27 mouse cellular contexts compared by ENCODE assay signal in the genomic region with DNA sequence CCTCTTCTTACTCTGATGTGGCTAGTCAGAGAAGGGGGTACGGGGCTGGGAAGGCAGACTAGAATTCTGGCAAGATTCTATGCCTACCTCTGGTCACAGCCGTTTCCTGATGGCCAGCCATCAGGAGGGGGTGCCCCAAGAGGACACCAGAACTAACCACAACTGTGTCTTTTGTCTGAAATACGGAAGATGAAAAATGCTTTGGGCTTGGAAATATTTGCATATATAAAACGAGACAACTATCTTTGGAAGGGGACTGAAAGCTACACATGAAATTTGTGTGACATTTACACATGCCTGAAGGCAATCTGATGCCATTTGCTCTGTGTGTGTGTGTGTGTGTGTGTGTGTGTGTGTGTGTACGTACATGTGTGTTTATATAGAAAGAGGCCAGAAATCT. TPM values are rescaled to one million over a fixed set of nuclear protein-coding genes. Genes with fewer than 3 reads are reported as not detected.
"Had no signal": no experiment of that assay in that cellular context is flagged by ENCODE, and none has a peak within 500 bp of the region (broad histone marks: within the 10 kb centered on the region; RNA-seq: fewer than 3 reads in every experiment).

No protein-coding gene starts in this region.

- H3K4me2 ChIP-seq: embryonic facial prominence, embryonic 12.5 days; embryonic facial prominence, embryonic 13.5 days; embryonic facial prominence, embryonic 15.5 days; forebrain, embryonic 12.5 days; forebrain, embryonic 13.5 days; forebrain, embryonic 15.5 days had no signal

- H3K27ac ChIP-seq: embryonic facial prominence, embryonic 12.5 days; embryonic facial prominence, embryonic 13.5 days; embryonic facial prominence, embryonic 15.5 days; forebrain, embryonic 10.5 days; forebrain, embryonic 12.5 days; forebrain, embryonic 13.5 days; forebrain, embryonic 15.5 days; gastrocnemius, adult 2 months; heart, adult 2 months had no signal

- H3K9me3 ChIP-seq: embryonic facial prominence, embryonic 10.5 days; embryonic facial prominence, embryonic 12.5 days; embryonic facial prominence, embryonic 13.5 days; embryonic facial prominence, embryonic 15.5 days; forebrain, embryonic 10.5 days; forebrain, embryonic 12.5 days; forebrain, embryonic 13.5 days; forebrain, embryonic 15.5 days had no signal

- H3K4me3 ChIP-seq: embryonic facial prominence, embryonic 10.5 days; embryonic facial prominence, embryonic 12.5 days; embryonic facial prominence, embryonic 13.5 days; embryonic facial prominence, embryonic 15.5 days; erythroblast, embryonic 14.5 days; forebrain, embryonic 10.5 days; forebrain, embryonic 12.5 days; forebrain, embryonic 13.5 days; forebrain, embryonic 15.5 days; gastrocnemius, adult 2 months; heart, adult 2 months had no signal

- DNase-seq: cerebellum, adult 9-11 months; cerebellum, postnatal 10 days; cerebellum, postnatal 14 days; cerebellum, postnatal 25 days; cerebellum, postnatal 36 days; embryo, embryonic 11 days; forebrain, postnatal 0 days; gastrocnemius, adult 2 months; gastrocnemius, postnatal 10 days; gastrocnemius, postnatal 14 days; gastrocnemius, postnatal 25 days; gastrocnemius, postnatal 36 days; heart, adult 11 months; heart, adult 18-20 months; heart, adult 2 months had no signal

- H3K27me3 ChIP-seq: embryonic facial prominence, embryonic 12.5 days; embryonic facial prominence, embryonic 13.5 days; embryonic facial prominence, embryonic 15.5 days; forebrain, embryonic 12.5 days; forebrain, embryonic 13.5 days; forebrain, embryonic 15.5 days had no signal

- ATAC-seq: forebrain, embryonic 13.5 days; forebrain, embryonic 14.5 days; forebrain, embryonic 15.5 days; forebrain, embryonic 16.5 days; forebrain, postnatal 0 days had no signal

- H3K4me1 ChIP-seq: embryonic facial prominence, embryonic 10.5 days; embryonic facial prominence, embryonic 12.5 days; embryonic facial prominence, embryonic 13.5 days; forebrain, embryonic 10.5 days; forebrain, embryonic 12.5 days; forebrain, embryonic 13.5 days; forebrain, embryonic 15.5 days had no signal

- H3K9ac ChIP-seq: embryonic facial prominence, embryonic 12.5 days; embryonic facial prominence, embryonic 13.5 days; embryonic facial prominence, embryonic 15.5 days; forebrain, embryonic 12.5 days; forebrain, embryonic 13.5 days; forebrain, embryonic 15.5 days; forebrain, postnatal 0 days had no signal

RNA-seq across cellular contexts. Expression of gene Cks2, which starts 58.9 kb away (rescaled TPM):
- total RNA-seq: gastrocnemius, adult 18-20 months; gastrocnemius, adult 2 months had no signal
